14 mouse cellular contexts compared by ENCODE assay signal in genomic region chr4:102086336-102086735, GRCm38 (mm10).
"Had no signal": no experiment of that assay in that cellular context is flagged by ENCODE, and none has a peak within 500 bp of the region (broad histone marks: within the 10 kb centered on the region; RNA-seq: fewer than 3 reads in every experiment).

No protein-coding gene starts in this region.

- H3K9ac ChIP-seq: limb, embryonic 13.5 days; liver, embryonic 14.5 days; midbrain, embryonic 12.5 days had no signal

- H3K27ac ChIP-seq: limb, embryonic 13.5 days; liver, embryonic 14.5 days; midbrain, embryonic 12.5 days; neural tube, embryonic 13.5 days had no signal

- H3K36me3 ChIP-seq: limb, embryonic 13.5 days; midbrain, embryonic 12.5 days; neural tube, embryonic 13.5 days had no signal

- H3K9me3 ChIP-seq: limb, embryonic 13.5 days; midbrain, embryonic 12.5 days; neural tube, embryonic 13.5 days had no signal

- DNase-seq: kidney, adult 9 months; kidney, postnatal 14 days; layer of hippocampus, adult 9-11 months; left cerebral cortex, postnatal 4 days; lung, adult 18-20 months; retina, postnatal 1 day; right cerebral cortex, postnatal 4 days; spleen, adult 18-20 months; thymus, adult 2 months; thymus, postnatal 36 days had no signal
